Mouse (Mus musculus) intestine, embryonic 16.5 days (tissue): Measurements from ENCODE around the gene Uqcr11. TPM values are rescaled to one million over a fixed set of nuclear protein-coding genes. Genes with fewer than 3 reads are reported as not detected.

Experiments used
- ATAC-seq: fragments of 200-750 bp; cut with Nextera tagmentation; 2 replicates; pipeline ENCODE4 v1.8.0; 2017; ENCODE audit warnings: moderate TSS enrichment, moderate library complexity
- H3K27ac ChIP-seq: fragments of 300-500 bp; sonication (generic); 2 replicates; pipeline ENCODE4 v1.5.1; 2014; ENCODE audit warnings: mild to moderate bottlenecking, low read length
- H3K27me3 ChIP-seq: fragments of 300-500 bp; sonication (generic); replicated peaks from 2 replicates; pipeline ENCODE4 v1.6.1; 2014; ENCODE audit warnings: low read length, control low read depth, mixed read lengths; ENCODE audit not compliant: control insufficient read depth, insufficient read depth
- H3K36me3 ChIP-seq: fragments of 300-500 bp; sonication (generic); 2 replicates; pipeline ENCODE4 v1.6.1; 2014; ENCODE audit warnings: low read length, control low read depth; ENCODE audit not compliant: control insufficient read depth, insufficient read depth
- H3K4me1 ChIP-seq: fragments of 300-500 bp; sonication (generic); 2 replicates; pipeline ENCODE4 v1.6.1; 2014; ENCODE audit warnings: low read length, control low read depth, mixed read lengths; ENCODE audit not compliant: control insufficient read depth, insufficient read depth
- H3K4me2 ChIP-seq: fragments of 300-500 bp; sonication (generic); 2 replicates; pipeline ENCODE4 v1.6.1; 2014; ENCODE audit warnings: low read depth, low read length, control low read depth
- H3K4me3 ChIP-seq: fragments of 300-500 bp; sonication (generic); 2 replicates; pipeline ENCODE4 v1.5.1; 2014; ENCODE audit warnings: mild to moderate bottlenecking, low read length
- H3K9ac ChIP-seq: fragments of 300-500 bp; sonication (generic); 2 replicates; pipeline ENCODE4 v1.6.1; 2014; ENCODE audit warnings: low read depth, low read length
- H3K9me3 ChIP-seq: fragments of 300-500 bp; sonication (generic); 2 replicates; pipeline ENCODE4 v1.6.1; 2016; ENCODE audit warnings: low read length, control low read depth; ENCODE audit not compliant: control insufficient read depth
- WGBS: fragments of 180-500 bp; shearing (Covaris S2); extraction: QIAGEN DNeasy Blood & Tissue Kit; methylation state at CpG from one replicate; pipeline ENCODE4 v1.1.7; 2014; 5-methylcytosine and 5-hydroxymethylcytosine counted together
- polyA plus RNA-seq: library from polyadenylated mRNA; unstranded; fragments of >200 nt; fragmentation: Nextera tagmentation; extraction: Ambion mirVana; gene quantifications from 2 replicates; pipeline ENCODE4 v1.2.1, GENCODE M21; 2015

Gene Uqcr11
- polyA plus RNA-seq, 1 experiment from 2014 or later: 1,179 TPM

DNA sequence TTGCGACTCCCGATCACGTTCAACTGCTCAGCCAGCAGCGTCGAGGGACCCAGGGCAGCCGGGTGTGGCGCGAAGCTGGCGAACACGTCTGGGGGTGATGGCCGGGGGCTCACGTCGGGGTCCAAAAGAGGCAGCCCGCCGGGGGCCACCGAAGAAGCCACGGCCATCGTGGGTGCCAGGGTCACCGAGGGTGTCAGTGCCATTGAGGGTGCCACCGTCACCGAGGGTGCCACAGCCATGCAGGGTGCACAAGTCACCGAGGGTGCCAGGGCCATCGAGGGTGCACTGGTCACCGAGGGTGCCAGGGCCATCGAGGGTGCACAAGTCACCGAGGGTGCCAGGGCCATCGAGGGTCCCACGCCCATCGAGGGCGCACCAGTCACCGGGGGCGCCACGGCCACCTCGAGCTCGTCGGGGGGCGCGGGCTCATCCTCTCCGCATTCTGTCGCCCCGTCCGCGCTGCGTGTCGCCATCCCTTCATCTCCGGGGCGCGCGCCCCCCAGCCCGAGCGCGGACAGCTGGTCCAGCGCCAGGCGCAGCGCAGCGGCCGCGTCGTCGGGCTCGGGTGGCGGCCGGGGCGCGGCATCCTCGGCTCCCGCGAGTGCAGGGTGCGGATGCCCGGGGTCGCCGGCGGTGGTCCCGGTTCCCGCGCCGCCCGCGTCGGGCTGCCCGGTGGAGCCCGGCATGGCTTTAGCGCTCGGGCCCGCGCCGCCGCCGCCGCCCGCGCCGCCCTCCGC lies 19.7 kb downstream of the Uqcr11 start:
- Histone ChIP-seq H3K9ac (peak overlapping the region; percentile 91), H3K27me3 (no peaks in the 10 kb centered on the region), H3K36me3 (peaks cover 9% of the 10 kb centered on the region), H3K9me3 (no peaks in the 10 kb centered on the region), H3K4me1 (peaks cover 36% of the 10 kb centered on the region), H3K4me3 (peak overlapping the region; percentile 83), H3K4me2 (peak overlapping the region; percentile 90), H3K27ac (peak overlapping the region; percentile 82)
- WGBS: under 1% methylated on average over 80 of the region's 94 CpGs
- ATAC-seq: peak; percentile 4; the same call in 1 of the 2 replicates

DNA sequence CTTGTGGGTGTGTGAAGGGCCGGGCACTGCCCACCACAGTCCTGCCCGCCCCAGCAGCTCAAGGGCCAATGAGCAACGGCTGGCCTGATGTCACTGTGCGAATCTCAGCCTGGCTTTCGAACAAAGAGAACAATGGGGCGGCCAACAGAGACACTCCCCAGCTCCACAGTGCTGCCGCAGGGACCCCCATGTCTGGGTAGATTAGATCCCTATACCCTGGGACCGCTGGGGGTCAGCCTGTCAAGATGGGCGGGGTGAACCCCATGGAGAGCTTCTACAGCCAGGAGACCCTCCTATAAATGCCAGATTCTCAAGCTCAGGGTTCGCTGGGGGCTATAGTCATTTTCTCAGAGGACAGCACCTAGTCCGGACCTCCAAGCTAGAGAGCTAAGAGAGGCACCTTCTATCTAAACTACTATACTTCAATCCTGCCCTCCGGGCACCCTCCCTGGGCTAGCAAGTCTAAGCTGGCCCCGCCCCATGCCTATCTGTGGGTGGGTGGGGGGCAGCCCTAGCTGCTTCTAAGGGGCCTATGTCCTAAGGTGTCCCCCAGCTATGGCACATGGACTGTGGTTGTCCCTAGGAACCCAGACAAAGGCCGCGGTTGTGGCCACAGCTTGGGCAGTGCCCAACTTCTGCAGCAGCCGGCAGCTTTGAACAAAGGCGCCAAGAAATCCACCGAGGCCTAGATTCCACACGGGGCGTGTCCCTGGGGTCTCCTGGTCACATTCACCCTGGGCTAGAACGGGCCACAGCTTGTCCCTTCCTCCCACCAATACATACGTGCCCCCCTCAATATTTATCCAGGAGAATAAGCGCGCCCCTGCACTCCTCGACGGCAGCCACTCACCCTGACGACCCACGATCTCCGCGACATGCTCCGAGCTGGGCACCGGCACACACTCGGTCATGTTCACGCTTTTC lies 20.6 kb downstream of the Uqcr11 start:
- H3K4me1 ChIP-seq: peaks cover 38% of the 10 kb centered on the region
- no peaks in the 10 kb centered on the region for H3K9me3 ChIP-seq
- H3K4me2 ChIP-seq: peak overlapping the region; percentile 90
- peak overlapping the region; percentile 82 for H3K27ac ChIP-seq
- H3K4me3 ChIP-seq: peak overlapping the region; percentile 83
- 2% methylated on average over 34 of the region's 34 CpGs for WGBS
- no peaks in the 10 kb centered on the region for H3K27me3 ChIP-seq
- H3K9ac ChIP-seq: peak overlapping the region; percentile 91
- peak; percentile 43 for ATAC-seq
- H3K36me3 ChIP-seq: peaks cover 14% of the 10 kb centered on the region

DNA sequence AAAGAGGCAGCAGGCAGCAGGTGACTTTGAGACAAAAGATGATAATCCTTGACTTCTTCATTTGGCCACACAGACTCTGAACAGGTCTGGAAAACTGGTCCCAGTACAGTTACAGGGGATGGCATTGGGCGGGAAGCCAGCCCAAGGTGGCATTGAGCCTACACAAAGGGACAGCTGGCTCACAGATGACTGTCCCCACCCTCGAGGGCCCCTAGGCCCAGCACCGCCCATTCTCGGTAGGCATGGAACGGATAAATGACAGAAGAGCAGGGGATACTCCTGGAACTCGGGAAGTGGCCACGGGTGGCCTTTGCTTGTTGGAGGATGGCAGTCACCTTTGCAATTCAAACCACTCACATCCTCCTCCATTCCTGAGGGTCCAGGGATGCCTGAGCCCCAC lies 21.3 kb downstream of the Uqcr11 start:
- peak overlapping the region; percentile 83 for H3K4me3 ChIP-seq
- no peaks in the 10 kb centered on the region for H3K9me3 ChIP-seq
- no peak for ATAC-seq
- peaks cover 15% of the 10 kb centered on the region for H3K36me3 ChIP-seq
- H3K4me2 ChIP-seq: peak overlapping the region; percentile 90
- no peaks in the 10 kb centered on the region for H3K27me3 ChIP-seq
- peak overlapping the region; percentile 91 for H3K9ac ChIP-seq
- H3K27ac ChIP-seq: peak overlapping the region; percentile 82
- 15% methylated on average over 7 of the region's 7 CpGs for WGBS
- peaks cover 39% of the 10 kb centered on the region for H3K4me1 ChIP-seq

DNA sequence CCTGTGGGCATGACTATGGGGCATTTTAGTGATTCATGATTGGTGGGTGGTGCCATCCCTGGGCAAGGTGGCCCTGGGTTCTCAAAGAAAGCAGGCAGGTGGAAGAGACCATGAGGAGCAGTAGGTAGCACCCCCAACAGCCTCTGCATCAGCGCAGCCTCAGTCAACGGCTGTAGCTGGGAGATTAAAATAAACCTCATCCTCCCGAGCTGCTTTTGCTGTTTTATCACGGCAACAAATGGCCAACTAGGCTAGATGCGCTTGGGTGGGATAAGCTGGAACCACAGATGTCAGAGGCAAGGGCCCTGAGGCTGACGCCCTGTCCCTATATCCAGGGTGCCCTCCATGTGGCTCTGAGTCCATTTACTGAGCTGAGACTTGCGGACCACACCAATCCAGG lies 21.9 kb downstream of the Uqcr11 start:
- 68% methylated on average over 7 of the region's 7 CpGs for WGBS
- H3K27me3 ChIP-seq: no peaks in the 10 kb centered on the region
- no peak for ATAC-seq
- peaks cover 37% of the 10 kb centered on the region for H3K4me1 ChIP-seq
- peak overlapping the region; percentile 83 for H3K4me3 ChIP-seq
- no peak overlapping the region for H3K27ac ChIP-seq
- peak overlapping the region; percentile 90 for H3K4me2 ChIP-seq
- H3K9ac ChIP-seq: peak overlapping the region; percentile 91; the same call in 1 of the 2 replicates
- no peaks in the 10 kb centered on the region for H3K9me3 ChIP-seq
- H3K36me3 ChIP-seq: peaks cover 15% of the 10 kb centered on the region

DNA sequence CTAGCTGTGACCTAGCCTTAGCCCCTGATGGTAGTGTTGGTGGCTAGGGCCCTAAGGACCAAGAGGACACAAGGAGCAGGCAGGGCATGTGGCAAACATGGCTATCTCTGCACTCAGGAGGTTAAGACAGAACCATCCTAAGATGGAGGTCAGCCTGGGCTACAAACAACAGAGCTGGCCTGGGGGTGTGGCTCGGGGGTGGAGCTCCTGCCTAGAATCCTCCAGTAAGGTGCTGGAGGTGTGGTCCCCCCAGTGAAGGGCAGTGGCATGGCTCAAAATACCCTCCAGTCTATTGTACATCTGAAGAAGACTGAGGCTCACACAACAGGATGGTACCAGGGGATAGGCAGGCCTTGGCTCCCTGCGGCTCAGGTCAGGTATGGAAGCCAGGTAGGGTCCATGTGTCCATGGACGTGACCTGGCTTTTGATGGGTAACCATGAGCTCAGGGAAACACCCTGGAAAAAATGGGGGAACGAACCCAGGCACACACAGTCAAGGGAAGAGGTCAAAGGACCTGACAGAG lies 22.5 kb downstream of the Uqcr11 start:
- no peaks in the 10 kb centered on the region for H3K9me3 ChIP-seq
- H3K4me1 ChIP-seq: peaks cover 37% of the 10 kb centered on the region
- H3K9ac ChIP-seq: no peak overlapping the region
- no peak for ATAC-seq
- WGBS: 87% methylated on average over 4 of the region's 4 CpGs
- no peaks in the 10 kb centered on the region for H3K27me3 ChIP-seq
- H3K27ac ChIP-seq: no peak overlapping the region
- H3K4me2 ChIP-seq: no peak overlapping the region
- H3K36me3 ChIP-seq: peaks cover 17% of the 10 kb centered on the region
- no peak overlapping the region for H3K4me3 ChIP-seq

DNA sequence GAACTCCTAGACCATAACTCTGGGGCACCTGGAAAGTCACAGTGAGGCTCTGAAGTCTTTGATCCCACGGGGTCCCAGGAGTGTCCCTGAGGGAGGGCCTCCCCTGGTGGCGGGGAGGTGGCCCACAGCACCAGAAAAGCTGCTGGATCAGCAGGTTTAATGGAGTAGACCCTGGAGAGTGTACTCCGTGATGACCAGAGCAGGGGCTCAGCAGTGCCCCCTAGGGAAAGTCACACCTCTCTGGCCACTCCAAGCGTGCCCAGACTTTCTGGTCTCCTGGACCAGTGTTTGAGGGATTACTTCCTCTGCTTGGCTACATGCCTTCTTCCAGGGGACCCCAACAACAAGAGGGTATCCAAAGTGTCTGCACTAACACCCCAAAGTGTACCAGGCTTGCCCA lies 23.2 kb downstream of the Uqcr11 start:
- Histone ChIP-seq H3K9me3 (no peaks in the 10 kb centered on the region), H3K4me3 (no peak overlapping the region), H3K4me2 (no peak overlapping the region), H3K4me1 (peaks cover 34% of the 10 kb centered on the region), H3K27ac (no peak overlapping the region), H3K27me3 (no peaks in the 10 kb centered on the region), H3K9ac (0 out of 2 replicates have a peak overlapping the region, but pooled peaks have one; percentile 24), H3K36me3 (peaks cover 17% of the 10 kb centered on the region)
- no peak for ATAC-seq
- WGBS: 50% methylated on average over 4 of the region's 4 CpGs

DNA sequence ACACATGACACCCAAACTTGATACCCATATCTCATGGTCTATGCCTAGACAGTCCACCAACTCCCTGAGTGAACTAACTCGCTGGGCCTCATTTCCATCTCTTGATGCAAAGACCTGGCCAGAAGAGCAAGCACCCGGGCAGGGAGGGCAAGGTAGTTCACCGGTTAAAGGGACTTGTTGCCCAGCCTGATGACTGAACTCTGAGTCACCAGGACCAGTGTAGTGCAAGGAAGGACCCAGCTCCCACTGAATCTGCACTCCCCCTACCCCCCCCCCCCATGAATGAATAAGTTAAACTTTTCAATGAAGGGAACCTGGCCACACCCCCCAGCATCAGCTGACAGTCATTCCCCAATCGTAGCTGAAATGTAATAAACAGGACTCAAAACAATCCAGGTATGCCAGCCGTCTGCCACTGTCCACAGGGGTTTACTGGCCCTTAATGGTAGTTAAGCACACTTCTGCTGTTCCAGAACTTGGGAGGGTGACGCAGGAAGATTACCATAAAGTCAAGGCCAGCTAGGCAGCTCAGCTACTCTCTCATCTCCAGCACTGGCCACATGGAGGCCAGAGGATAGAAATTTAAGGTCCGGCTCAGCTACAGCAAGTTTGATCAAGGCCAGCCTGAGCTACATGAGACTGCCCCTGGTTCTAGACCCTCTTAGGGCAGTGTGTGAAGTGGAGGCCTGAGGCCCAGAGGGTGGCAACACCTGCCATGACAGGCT lies 23.8 kb downstream of the Uqcr11 start:
- Histone ChIP-seq H3K27ac (no peak overlapping the region), H3K4me2 (no peak overlapping the region), H3K36me3 (peaks cover 17% of the 10 kb centered on the region), H3K9me3 (no peaks in the 10 kb centered on the region), H3K9ac (peak overlapping the region; percentile 19; the same call in 1 of the 2 replicates), H3K4me3 (no peak overlapping the region), H3K27me3 (no peaks in the 10 kb centered on the region), H3K4me1 (peaks cover 28% of the 10 kb centered on the region)
- no peak for ATAC-seq
- WGBS: 76% methylated on average over 7 of the region's 7 CpGs

DNA sequence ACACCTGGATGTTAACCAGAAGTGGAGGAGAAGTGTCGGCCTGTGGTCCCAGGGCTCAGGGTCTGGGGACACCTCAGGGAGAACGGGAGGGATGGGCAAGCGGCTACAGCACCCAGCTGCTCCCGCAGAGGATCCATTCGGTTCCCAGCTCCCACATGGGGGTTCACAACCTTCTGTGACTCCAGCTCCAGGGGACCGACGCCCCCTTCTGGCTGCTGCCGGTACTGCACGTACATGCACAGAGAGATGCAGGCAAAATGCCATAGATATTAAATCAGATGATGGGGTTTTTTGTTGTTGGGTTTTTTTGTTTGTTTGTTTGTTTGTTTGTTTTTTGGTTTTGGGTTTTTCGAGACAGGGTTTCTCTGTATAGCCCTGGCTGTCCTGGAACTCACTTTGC lies 28.9 kb downstream of the Uqcr11 start:
- no peak for ATAC-seq
- no peaks in the 10 kb centered on the region for H3K27me3 ChIP-seq
- 46% methylated on average over 10 of the region's 10 CpGs for WGBS

More for the DNA sequence above, 28.9 kb downstream of the Uqcr11 start:
- Histone ChIP-seq H3K4me1 (0 out of 2 replicates have a peak, but pooled peaks cover 4% of the 10 kb centered on the region), H3K4me2 (no peak overlapping the region), H3K4me3 (no peak overlapping the region), H3K27ac (no peak overlapping the region), H3K36me3 (peaks cover 17% of the 10 kb centered on the region), H3K9ac (no peak overlapping the region), H3K9me3 (no peaks in the 10 kb centered on the region)
